Mouse (Mus musculus) C2C12 (cell line): ENCODE measurements around the gene Lactb.

ENCODE experiments used
- CEBPB ChIP-seq: IDR thresholded peaks from one replicate; pipeline ENCODE4 v1.6.1; 2011; ENCODE audit warnings: low read depth, mild to moderate bottlenecking, control low read depth, moderate library complexity
- CTCF ChIP-seq: IDR thresholded peaks from one replicate; pipeline ENCODE4 v1.5.1; 2011; ENCODE audit not compliant: control insufficient read depth, insufficient read depth, insufficient read length
- FOSL1 ChIP-seq: IDR thresholded peaks from one replicate; pipeline ENCODE4 v1.8.0; 2011; ENCODE audit warnings: mild to moderate bottlenecking, low read length; ENCODE audit not compliant: poor library complexity, insufficient read depth, severe bottlenecking
- USF1 ChIP-seq: IDR thresholded peaks from one replicate; pipeline ENCODE4 v1.6.1; 2011; ENCODE audit warnings: low read depth, mild to moderate bottlenecking, control low read depth, moderate library complexity

- TF ChIP-seq CTCF (no peak), CEBPB (no peak), USF1 (no peak), FOSL1 (no peak)
Measured at GRCm38 (mm10) chr9:66922076-66922475, 53.2 kb downstream of the Lactb start.
